Mouse (Mus musculus) embryonic stem cell, embryonic (primary cell): Measurements from ENCODE around the gene Med20.

ENCODE experiments used
- CTCF ChIA-PET, 4 experiments: fragments of 300-600 bp in 2 of 4; fragments of 350-600 bp in 2 of 4; sonication (Branson Sonifier 250); formaldehyde crosslinking; loops; one replicate each; lab custom pipeline; 2022; ENCODE audit warnings: inconsistent platforms in 2 of 4; lab: Charles Lee
- POLR2A ChIA-PET, 4 experiments: fragments of 300-600 bp in 2 of 4; fragments of 350-600 bp in 2 of 4; sonication (Branson Sonifier 250); formaldehyde crosslinking; loops; one replicate each; lab custom pipeline; 2022; ENCODE audit warnings: antibody characterized with exemption in 4 of 4, inconsistent platforms in 1 of 4; lab: Charles Lee

Med20 gene

GRCm38 (mm10) chr17:47602289-47602688, 9.1 kb upstream of the Med20 start:
- ChIA-PET POLR2A (interaction anchor here in 3 of 4 experiments (0.6 to 5.8 kb wide), 13 partner anchors 7 to 464 kb away, joined by 3 to 50 read pairs (median 5); partner anchors contain the start of genes Bysl (in 2 of the 3), Gm20517 (in 2 of the 3) and Med20 (in 2 of the 3)), CTCF (interaction anchor here in 3 of 4 experiments (0.5 to 2.0 kb wide), 7 partner anchors 8 to 922 kb away, joined by 3 to 7 read pairs (median 5); partner anchors contain the start of genes Bysl (in 1 of the 3), Gm20517 (in 1 of the 3), Klhdc3 (in 1 of the 3) and Med20 (in 1 of the 3))

- POLR2A ChIA-PET, result interaction anchor here in 3 of 4 experiments (0.7 to 3.7 kb wide), 12 partner anchors 8 to 101 kb away, joined by 3 to 20 read pairs (median 4); partner anchors contain the start of gene Ccnd3 (in 1 of the 3)
- CTCF ChIA-PET, result interaction anchor here in 3 of 4 experiments (0.6 to 1.3 kb wide), 16 partner anchors 8 to 221 kb away, joined by 3 to 13 read pairs (median 3); partner anchors contain the start of genes Guca1b (in 1 of the 3) and Taf8 (in 1 of the 3)
Observed at GRCm38 (mm10) chr17:47606220-47606619, 5.2 kb upstream of the Med20 start.

- POLR2A ChIA-PET, result interaction anchor here in 3 of 4 experiments (0.5 to 4.6 kb wide), 15 partner anchors 9 to 129 kb away, joined by 3 to 49 read pairs (median 4); partner anchors contain the start of gene Taf8 (in 1 of the 3)
- CTCF ChIA-PET, result interaction anchor here in 2 of 4 experiments (1.1 to 2.4 kb wide), 4 partner anchors 11 to 98 kb away, joined by 3 to 14 read pairs (median 7); no protein-coding TSS in a partner anchor
Observed at GRCm38 (mm10) chr17:47609182-47609581, 2.2 kb upstream of the Med20 start.

GRCm38 (mm10) chr17:47611661-47611982, 240 bp downstream of the Med20 start:
- POLR2A ChIA-PET, result interaction anchor here in 3 of 4 experiments (0.7 to 4.6 kb wide), 10 partner anchors 11 to 103 kb away, joined by 3 to 49 read pairs (median 7); no protein-coding TSS in a partner anchor
- CTCF ChIA-PET, result interaction anchor here (0.6 to 1.9 kb wide), 12 partner anchors 9 to 100 kb away, joined by 3 to 13 read pairs (median 3); no protein-coding TSS in a partner anchor

GRCm38 (mm10) chr17:47614018-47614417, 2.6 kb downstream of the Med20 start:
- CTCF ChIA-PET, result interaction anchor here in 2 of 4 experiments (1.0 to 2.0 kb wide), 3 partner anchors 12 to 139 kb away, joined by 3 to 5 read pairs (median 4); no protein-coding TSS in a partner anchor

GRCm38 (mm10) chr17:47616119-47616518, 4.7 kb downstream of the Med20 start:
- POLR2A ChIA-PET, result interaction anchor here in 1 of 4 experiments (1.0 kb wide), 1 partner anchor 16 kb away, joined by 3 read pairs; no protein-coding TSS in a partner anchor
- CTCF ChIA-PET, result interaction anchor here in 2 of 4 experiments (0.8 kb wide), 2 partner anchors 115 to 134 kb away, joined by 3 to 5 read pairs; no protein-coding TSS in a partner anchor

More at GRCm38 (mm10) chr17:47614018-47614417, 2.6 kb downstream of the Med20 start:
- POLR2A ChIA-PET, result interaction anchor here in 2 of 4 experiments (0.6 to 1.6 kb wide), 5 partner anchors 18 to 103 kb away, joined by 3 read pairs; no protein-coding TSS in a partner anchor

GRCm38 (mm10) chr17:47616652-47617051, 5.3 kb downstream of the Med20 start:
- ChIA-PET CTCF (interaction anchor here in 1 of 4 experiments (0.8 kb wide), 1 partner anchor 114 kb away, joined by 5 read pairs; no protein-coding TSS in a partner anchor), POLR2A (interaction anchor here in 1 of 4 experiments (0.6 kb wide), 1 partner anchor 12 kb away, joined by 3 read pairs; no protein-coding TSS in a partner anchor)

- CTCF ChIA-PET, result interaction anchor here in 1 of 4 experiments (1.0 kb wide), 1 partner anchor 29 kb away, joined by 3 read pairs; no protein-coding TSS in a partner anchor
- POLR2A ChIA-PET, result interaction anchor here in 3 of 4 experiments (0.5 to 1.2 kb wide), 3 partner anchors 90 to 393 kb away, joined by 3 to 6 read pairs (median 4); no protein-coding TSS in a partner anchor
Observed at GRCm38 (mm10) chr17:47617605-47618307, 6.4 kb downstream of the Med20 start.

GRCm38 (mm10) chr17:47618556-47619311, 7.4 kb downstream of the Med20 start:
- ChIA-PET POLR2A (interaction anchor here in 2 of 4 experiments (0.6 to 1.2 kb wide), 4 partner anchors 91 to 1013 kb away, joined by 3 to 5 read pairs (median 4); no protein-coding TSS in a partner anchor), CTCF (interaction anchor here in 3 of 4 experiments (0.6 to 0.7 kb wide), 4 partner anchors 11 to 1893 kb away, joined by 3 to 5 read pairs (median 4); no protein-coding TSS in a partner anchor)

- POLR2A ChIA-PET, result interaction anchor here in 3 of 4 experiments (0.8 to 1.4 kb wide), 7 partner anchors 11 to 121 kb away, joined by 3 to 4 read pairs (median 3); partner anchors contain the start of genes Bysl (in 1 of the 3), Frs3 (in 1 of the 3), Gm20517 (in 1 of the 3) and Med20 (in 1 of the 3)
Observed at GRCm38 (mm10) chr17:47622912-47623554, 11.7 kb downstream of the Med20 start.

GRCm38 (mm10) chr17:47624572-47624971, 13.2 kb downstream of the Med20 start:
- CTCF ChIA-PET, result interaction anchor here (0.5 to 2.5 kb wide), 37 partner anchors 9 to 1405 kb away, joined by 3 to 14 read pairs (median 4); partner anchors contain the start of genes Bysl (in 1 of the 4), Gm20517 (in 1 of the 4) and Med20 (in 1 of the 4)
- POLR2A ChIA-PET, result interaction anchor here (0.5 to 1.5 kb wide), 23 partner anchors 9 to 152 kb away, joined by 3 to 9 read pairs (median 3); no protein-coding TSS in a partner anchor

More at GRCm38 (mm10) chr17:47622912-47623554, 11.7 kb downstream of the Med20 start:
- CTCF ChIA-PET, result interaction anchor here in 1 of 4 experiments (0.9 kb wide), 1 partner anchor 25 kb away, joined by 3 read pairs; no protein-coding TSS in a partner anchor

- ChIA-PET POLR2A (interaction anchor here in 3 of 4 experiments (0.5 to 1.5 kb wide), 9 partner anchors 10 to 115 kb away, joined by 3 to 14 read pairs (median 4); no protein-coding TSS in a partner anchor), CTCF (interaction anchor here in 3 of 4 experiments (0.6 to 2.5 kb wide), 12 partner anchors 14 to 818 kb away, joined by 3 to 7 read pairs (median 4); no protein-coding TSS in a partner anchor)
Observed at GRCm38 (mm10) chr17:47625088-47625487, 13.7 kb downstream of the Med20 start.

GRCm38 (mm10) chr17:47626031-47626430, 14.6 kb downstream of the Med20 start:
- ChIA-PET POLR2A (interaction anchor here in 2 of 4 experiments (0.6 to 1.5 kb wide), 2 partner anchors 13 to 1343 kb away, joined by 5 read pairs; partner anchors contain the start of gene Tjap1 (in 1 of the 2)), CTCF (interaction anchor here in 2 of 4 experiments (0.5 to 2.5 kb wide), 5 partner anchors 13 to 475 kb away, joined by 3 to 6 read pairs (median 4); no protein-coding TSS in a partner anchor)

- POLR2A ChIA-PET, result interaction anchor here in 2 of 4 experiments (0.8 to 2.0 kb wide), 4 partner anchors 19 to 116 kb away, joined by 3 to 7 read pairs (median 6); no protein-coding TSS in a partner anchor
- CTCF ChIA-PET, result interaction anchor here in 1 of 4 experiments (1.1 kb wide), 1 partner anchor 122 kb away, joined by 3 read pairs; no protein-coding TSS in a partner anchor
Observed at GRCm38 (mm10) chr17:47627791-47628190, 16.4 kb downstream of the Med20 start.

- ChIA-PET POLR2A (interaction anchor here (0.6 to 2.6 kb wide), 33 partner anchors 10 to 1778 kb away, joined by 3 to 12 read pairs (median 3); partner anchors contain the start of genes Taf8 (in 3 of the 4), Gm21981 (in 1 of the 4), Prickle4 (in 1 of the 4) and Tomm6 (in 1 of the 4)), CTCF (interaction anchor here (0.5 to 2.7 kb wide), 24 partner anchors 10 to 1476 kb away, joined by 3 to 11 read pairs (median 3); partner anchors contain the start of genes Bysl (in 1 of the 4), Frs3 (in 1 of the 4), Gm20517 (in 1 of the 4) and Mad2l1bp (in 1 of the 4))
Observed at GRCm38 (mm10) chr17:47628851-47629676, 17.7 kb downstream of the Med20 start.
